Mouse (Mus musculus) MEL (cell line): ENCODE measurements around the gene Rex1bd. TPM values are rescaled to one million over a fixed set of nuclear protein-coding genes. Genes with fewer than 3 reads are reported as not detected.

Experiments used
- DNase-seq: peaks from one replicate; pipeline ENCODE4 v3.0.0; 2011; ENCODE audit warnings: low read depth, low spot score
- H3K27ac ChIP-seq: 2 replicates; pipeline ENCODE4 v1.5.1; 2012; ENCODE audit warnings: low read depth, mild to moderate bottlenecking, control low read depth, low read length, moderate library complexity; ENCODE audit not compliant: control insufficient read depth
- H3K27me3 ChIP-seq, 2 experiments: fragments of 150-350 bp in 1 of 2; sonication (generic) in 1 of 2; 2 replicates each; pipeline ENCODE4 v1.6.1; 2012; ENCODE audit warnings: low read length in 2 of 2, mild to moderate bottlenecking in 2 of 2, improper control_type of control experiment in 1 of 2, moderate library complexity in 1 of 2; ENCODE audit not compliant: insufficient read depth in 2 of 2, control insufficient read depth in 1 of 2
- H3K36me3 ChIP-seq, 2 experiments: 2 replicates each; pipeline ENCODE4 v1.6.1; 2012 to 2014; ENCODE audit warnings: low read length in 2 of 2, improper control_type of control experiment in 1 of 2, inconsistent platforms in 1 of 2, mild to moderate bottlenecking in 1 of 2; ENCODE audit not compliant: insufficient read depth in 2 of 2, control insufficient read depth in 1 of 2
- H3K4me1 ChIP-seq, 2 experiments: fragments of 150-350 bp in 1 of 2; sonication (generic) in 1 of 2; 2 replicates each; pipeline ENCODE4 v1.6.1; 2012; ENCODE audit warnings: low read length in 2 of 2, improper control_type of control experiment in 1 of 2, mild to moderate bottlenecking in 1 of 2; ENCODE audit not compliant: insufficient read depth in 2 of 2, control insufficient read depth in 1 of 2
- H3K4me3 ChIP-seq, 2 experiments: fragments of 150-350 bp in 1 of 2; sonication (generic) in 1 of 2; 2 replicates each; pipeline ENCODE4 v1.5.1; 2012; ENCODE audit warnings: low read depth in 2 of 2, low read length in 2 of 2, mild to moderate bottlenecking in 2 of 2, moderate library complexity in 2 of 2, control low read depth in 1 of 2, improper control_type of control experiment in 1 of 2; ENCODE audit not compliant: control insufficient read depth in 1 of 2, insufficient read depth in 1 of 2
- H3K79me2 ChIP-seq: 2 replicates; pipeline ENCODE4 v1.6.1; 2012; ENCODE audit warnings: mild to moderate bottlenecking, low read length, moderate library complexity; ENCODE audit not compliant: control insufficient read depth, poor library complexity, insufficient read depth
- H3K9ac ChIP-seq: 2 replicates; pipeline ENCODE4 v1.6.1; 2012; ENCODE audit warnings: low read depth, mild to moderate bottlenecking, control low read depth, low read length, moderate library complexity; ENCODE audit not compliant: control insufficient read depth, poor library complexity, severe bottlenecking
- H3K9me3 ChIP-seq: fragments of 150-350 bp; sonication (generic); replicated peaks from 2 replicates; pipeline ENCODE4 v1.6.1; 2012; ENCODE audit warnings: mild to moderate bottlenecking, low read length, improper control_type of control experiment, moderate library complexity; ENCODE audit not compliant: insufficient read depth
- CHD2 ChIP-seq: IDR thresholded peaks from 2 replicates; pipeline ENCODE4 v1.6.1; 2011; ENCODE audit warnings: low read length, improper control_type of control experiment
- CTCF ChIP-seq, 3 experiments: IDR thresholded peaks in 2 of 3; conservative IDR thresholded peaks in 1 of 3; 2 replicates each; pipeline ENCODE4 v1.5.1; 2011 to 2012; ENCODE audit warnings: low read length in 3 of 3, low read depth in 2 of 3, mild to moderate bottlenecking in 2 of 3, improper control_type of control experiment in 1 of 3, inconsistent platforms in 1 of 3, mixed read lengths in 1 of 3, moderate library complexity in 1 of 3; ENCODE audit not compliant: control insufficient read depth in 1 of 3, insufficient read depth in 1 of 3, poor library complexity in 1 of 3, severe bottlenecking in 1 of 3
- E2F4 ChIP-seq: IDR thresholded peaks from 2 replicates; pipeline ENCODE4 v1.6.1; 2011; ENCODE audit warnings: low read depth, low read length, improper control_type of control experiment, borderline replicate concordance
- ELF1 ChIP-seq: IDR thresholded peaks from 2 replicates; pipeline ENCODE4 v1.6.1; 2014; ENCODE audit warnings: low read depth, mild to moderate bottlenecking, inconsistent platforms, low read length, improper control_type of control experiment, moderate library complexity
- JUND ChIP-seq: IDR thresholded peaks from 2 replicates; pipeline ENCODE4 v1.6.1; 2011; ENCODE audit warnings: low read depth, mild to moderate bottlenecking, improper control_type of control experiment, low read length
- MEF2A ChIP-seq: IDR thresholded peaks from 2 replicates; pipeline ENCODE4 v1.6.1; 2014; ENCODE audit warnings: low read depth, mild to moderate bottlenecking, inconsistent platforms, low read length, improper control_type of control experiment; ENCODE audit not compliant: poor library complexity, insufficient replicate concordance, severe bottlenecking; ENCODE audit errors: extremely low read depth
- MYC ChIP-seq: IDR thresholded peaks from 2 replicates; pipeline ENCODE4 v1.6.1; 2011; ENCODE audit warnings: low read depth, mild to moderate bottlenecking, low read length, improper control_type of control experiment, moderate library complexity
- RAD21 ChIP-seq: IDR thresholded peaks from 2 replicates; pipeline ENCODE4 v1.6.1; 2011; ENCODE audit warnings: mild to moderate bottlenecking, low read depth, low read length, improper control_type of control experiment
- RCOR1 ChIP-seq: IDR thresholded peaks from 2 replicates; pipeline ENCODE4 v1.6.1; 2012; ENCODE audit warnings: low read depth, mild to moderate bottlenecking, inconsistent platforms, low read length, improper control_type of control experiment
- SIN3A ChIP-seq: IDR thresholded peaks from 2 replicates; pipeline ENCODE4 v1.6.1; 2012; ENCODE audit warnings: low read length, improper control_type of control experiment, inconsistent platforms
- SMC3 ChIP-seq: IDR thresholded peaks from 2 replicates; pipeline ENCODE4 v1.6.1; 2011; ENCODE audit warnings: low read depth, low read length, improper control_type of control experiment
- USF1 ChIP-seq: IDR thresholded peaks from 2 replicates; pipeline ENCODE4 v1.6.1; 2014; ENCODE audit warnings: low read depth, mild to moderate bottlenecking, inconsistent platforms, low read length, improper control_type of control experiment, moderate library complexity
- USF2 ChIP-seq, 2 experiments: IDR thresholded peaks; 2 replicates each; pipeline ENCODE4 v1.6.1; 2011 to 2012; ENCODE audit warnings: improper control_type of control experiment in 2 of 2, low read length in 2 of 2, borderline replicate concordance in 1 of 2, inconsistent platforms in 1 of 2, low read depth in 1 of 2, mild to moderate bottlenecking in 1 of 2; ENCODE audit not compliant: insufficient read depth in 1 of 2
- ZC3H11A ChIP-seq: IDR thresholded peaks from 2 replicates; pipeline ENCODE4 v1.6.1; 2012; ENCODE audit warnings: low read depth, mild to moderate bottlenecking, inconsistent platforms, low read length, improper control_type of control experiment
- ZNF384 ChIP-seq: IDR thresholded peaks from 2 replicates; pipeline ENCODE4 v1.6.1; 2012; ENCODE audit warnings: low read depth, mild to moderate bottlenecking, inconsistent platforms, low read length, improper control_type of control experiment
- polyA plus RNA-seq, 2 experiments: library from polyadenylated mRNA; stranded (reverse) in 1 of 2; unstranded in 1 of 2; fragments of >175 nt in 1 of 2; fragments of >200 nt in 1 of 2; gene quantifications; 2 replicates each; pipeline versions ENCODE4 v1.2.1 to v1.2.4; 2012; ENCODE audit warnings: low replicate concordance in 2 of 2, low read depth in 1 of 2; ENCODE audit not compliant: insufficient read length in 2 of 2, insufficient read depth in 1 of 2, missing spikeins in 1 of 2
- total RNA-seq: library from RNA; depleted of rRNA; stranded (reverse); fragments of 300-350 nt; gene quantifications from 2 replicates; pipeline ENCODE4 v1.2.3, GENCODE M21; 2012

The Rex1bd gene
- total and polyA plus RNA-seq, 3 experiments, result 145 to 204 TPM; not detected in 1

- DNase-seq, result peak; percentile 56
- peaks cover 78% of the 10 kb centered on the region for H3K79me2 ChIP-seq
- H3K4me3 ChIP-seq, result no peak overlapping the region
- no peak overlapping the region for H3K9ac ChIP-seq
- TF ChIP-seq SMC3 (peak; percentile 46), ZNF384 (peak; percentile 74), RAD21 (peak; percentile 47), MEF2A (no peak), SIN3A (0 out of 2 replicates have a peak, but pooled peaks have one; percentile 18), RCOR1 (no peak), ELF1 (no peak), E2F4 (no peak), CTCF (IDR thresholded peaks at IDR 0.05 in 2 of 3, conservative IDR thresholded peaks at IDR 0.05 in 1 of 3; ENCODE audit: control insufficient read depth in 1 of 3, insufficient read depth in 1 of 3, low read depth in 2 of 3, low read length in 3 of 3, poor library complexity in 1 of 3, severe bottlenecking in 1 of 3) (peak; percentile 48 to 62 (median 51); a peak in 5 of 6 replicates), JUND (no peak), ZC3H11A (0 out of 2 replicates have a peak, but pooled peaks have one; percentile 4)
- no peak overlapping the region for H3K27ac ChIP-seq
- no peaks in the 10 kb centered on the region; a peak in 1 of 4 replicates for H3K36me3 ChIP-seq
- H3K27me3 ChIP-seq, result no peaks in the 10 kb centered on the region
- H3K4me1 ChIP-seq, result peaks cover 0 to 10% of the 10 kb centered on the region in 2 experiments; a peak in 1 of 4 replicates
- no peaks in the 10 kb centered on the region for H3K9me3 ChIP-seq
Measured at GRCm38 (mm10) chr8:70544200-70544687, 37.7 kb upstream of the Rex1bd start.

DNA sequence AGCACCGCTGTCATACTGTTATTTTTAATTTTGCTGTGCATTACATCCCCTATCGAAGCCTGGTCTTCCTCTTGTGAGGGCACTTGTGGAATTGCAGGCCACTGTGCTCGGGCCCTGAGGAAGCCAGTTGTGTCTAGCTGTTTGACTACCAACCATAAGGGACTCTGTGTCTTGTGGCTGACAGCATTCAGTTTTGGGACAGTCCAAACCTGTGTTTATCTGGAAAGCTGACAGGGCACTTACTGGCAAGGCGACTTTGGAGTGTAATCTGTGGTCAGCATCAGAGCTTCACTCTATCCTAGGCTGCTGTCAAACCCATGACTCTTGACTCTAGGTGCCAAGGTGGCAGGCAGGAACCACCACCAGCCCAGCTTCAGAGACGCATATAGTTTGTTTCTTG lies 34.5 kb upstream of the Rex1bd start:
- H3K4me1 ChIP-seq, result peaks cover 0 to 12% of the 10 kb centered on the region in 2 experiments; a peak in 1 of 4 replicates
- no peak for TF ChIP-seq USF2 (IDR thresholded peaks at IDR 0.05; ENCODE audit: borderline replicate concordance in 1 of 2, insufficient read depth in 1 of 2, low read depth in 1 of 2, low read length in 2 of 2)
- no peak for TF ChIP-seq MYC
- TF ChIP-seq CHD2, result no peak
- TF ChIP-seq ELF1, result no peak
- TF ChIP-seq SIN3A, result no peak; the same call in 1 of the 2 replicates
- TF ChIP-seq USF1, result no peak
- TF ChIP-seq, all 39 proteins: peak for 0
- DNase-seq, result peak; percentile 37
- H3K9ac ChIP-seq, result peak overlapping the region; percentile 82; the same call in 1 of the 2 replicates
- H3K4me3 ChIP-seq, result peak overlapping the region; percentile 81 to 88; a peak in 2 of 4 replicates
- H3K36me3 ChIP-seq, result no peaks in the 10 kb centered on the region; a peak in 1 of 4 replicates
- H3K79me2 ChIP-seq, result peaks cover 56% of the 10 kb centered on the region
- no peaks in the 10 kb centered on the region for H3K27me3 ChIP-seq
- no peaks in the 10 kb centered on the region for H3K9me3 ChIP-seq
- no peak overlapping the region for H3K27ac ChIP-seq
